Mouse (Mus musculus) central nervous system, embryonic 14 days (tissue): ENCODE data around the gene Simc1. TPM values are rescaled to one million over a fixed set of nuclear protein-coding genes. Genes with fewer than 3 reads are reported as not detected.

Source experiments
- polyA plus RNA-seq: library from polyadenylated mRNA; depleted of rRNA; stranded (reverse); fragments of >200 nt; gene quantifications from 2 replicates; pipeline ENCODE4 v1.2.3, GENCODE M21; 2012; rRNA removed

Simc1 gene
- polyA plus RNA-seq = 33.4 and 35.6 TPM in 2 replicates

GRCm38 (mm10) chr13:54503604-54504521, at the start of gene Simc1:
Gene Simc1 (plus strand): TSS chr13:54503779.

GRCm38 (mm10) chr13:54468098-54469011, 35.2 kb upstream of the Simc1 start, which contains the start of gene Thoc3:
Gene Thoc3 (minus strand): TSS chr13:54468849.

DNA sequence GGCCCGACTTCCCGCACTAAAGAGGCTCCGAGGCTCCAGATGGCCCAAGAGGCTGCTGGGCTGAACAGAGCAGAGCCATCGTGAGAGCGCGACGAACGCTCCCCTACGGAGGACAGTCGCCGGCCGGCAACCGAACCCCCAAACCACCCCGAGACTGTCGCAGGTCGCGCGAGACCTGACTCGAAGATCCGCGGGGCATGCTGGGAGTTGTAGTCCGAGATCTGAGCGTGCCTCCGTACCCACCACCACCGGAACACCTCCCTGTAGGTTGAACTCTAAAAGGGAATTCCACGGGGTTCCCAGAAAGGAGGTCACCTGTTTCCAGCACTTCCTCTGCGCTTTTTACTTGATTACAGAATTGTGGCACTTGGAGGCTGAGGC, 61.6 kb downstream of the Simc1 start, which contains the start of gene 4833439L19Rik:
TSS of gene 4833439L19Rik (minus strand) at position 235 of the 381 bp plus-strand sequence.

DNA sequence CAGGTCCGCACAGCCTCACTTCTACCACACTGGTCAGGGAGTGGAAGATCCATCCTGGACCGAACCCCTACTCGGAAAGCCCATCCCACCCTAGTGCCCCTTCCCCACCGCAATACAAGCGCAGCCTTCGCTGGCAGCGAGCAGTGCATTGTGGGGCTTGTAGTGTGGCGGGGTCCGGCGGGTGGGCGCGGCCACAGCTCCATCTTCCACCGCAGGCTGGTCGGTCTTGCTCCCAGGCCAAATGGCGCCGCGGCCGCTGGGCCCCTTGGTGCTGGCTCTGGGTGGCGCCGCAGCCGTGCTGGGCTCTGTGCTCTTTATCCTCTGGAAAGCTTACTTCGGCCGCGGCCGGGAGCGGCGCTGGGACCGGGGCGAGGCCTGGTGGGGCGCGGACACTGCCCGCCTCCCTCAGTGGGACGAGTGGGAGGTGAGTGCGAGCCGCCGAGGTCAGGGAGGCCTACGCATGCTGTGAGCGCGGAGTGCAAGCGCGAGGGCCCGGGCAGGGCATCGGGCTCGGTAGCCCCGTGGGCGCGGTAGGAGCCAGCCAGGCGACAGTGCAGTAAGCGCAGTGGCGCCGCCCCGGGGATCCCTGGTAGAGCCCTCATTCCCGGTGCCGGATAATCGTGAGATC, 71.4 kb downstream of the Simc1 start, which contains the start of gene Arl10:
TSS of gene Arl10 (plus strand) at position 162 of the 628 bp plus-strand sequence.

GRCm38 (mm10) chr13:54589996-54590951, 86.7 kb downstream of the Simc1 start, which contains the start of the genes Nop16 and Higd2a:
Gene Nop16 (minus strand): TSS chr13:54590090.
Gene Higd2a (plus strand): TSS chr13:54590207.

Other genes starting within 250 kb of the Simc1 start
- gene Cplx2, start 132.4 kb upstream of the Simc1 start, polyA plus RNA-seq = 45.9 and 48.3 TPM in 2 replicates
- gene Thoc3, start 34.9 kb upstream of the Simc1 start, polyA plus RNA-seq = 49.5 and 54.2 TPM in 2 replicates
- 139 and 162 TPM in 2 replicates for gene 4833439L19Rik, start 61.7 kb downstream of the Simc1 start, polyA plus RNA-seq
- gene Arl10, start 71.2 kb downstream of the Simc1 start, polyA plus RNA-seq = 71.1 and 73.2 TPM in 2 replicates
- 41.4 and 43.6 TPM in 2 replicates for gene Nop16, start 86.3 kb downstream of the Simc1 start, polyA plus RNA-seq
- gene Higd2a, start 86.4 kb downstream of the Simc1 start, polyA plus RNA-seq = 127 and 138 TPM in 2 replicates
- 89.3 and 101 TPM in 2 replicates for gene Cltb, start 107.6 kb downstream of the Simc1 start, polyA plus RNA-seq
- 41.4 and 43.7 TPM in 2 replicates for gene Faf2, start 118.0 kb downstream of the Simc1 start, polyA plus RNA-seq
- gene Rnf44, start 190.1 kb downstream of the Simc1 start, polyA plus RNA-seq = 157 and 162 TPM in 2 replicates
- gene Cdhr2, start 197.7 kb downstream of the Simc1 start, polyA plus RNA-seq = 0.07 and 0.09 TPM in 2 replicates
- 70.0 and 73.5 TPM in 2 replicates for gene Gprin1, start 246.1 kb downstream of the Simc1 start, polyA plus RNA-seq